Mouse (Mus musculus): ENCODE results near the gene Mylk2. TPM values are rescaled to one million over a fixed set of nuclear protein-coding genes. Genes with fewer than 3 reads are reported as not detected.

The Mylk2 gene
- polyA plus RNA-seq, 1 experiment from 2014 or later: 0.12 TPM

DNA sequence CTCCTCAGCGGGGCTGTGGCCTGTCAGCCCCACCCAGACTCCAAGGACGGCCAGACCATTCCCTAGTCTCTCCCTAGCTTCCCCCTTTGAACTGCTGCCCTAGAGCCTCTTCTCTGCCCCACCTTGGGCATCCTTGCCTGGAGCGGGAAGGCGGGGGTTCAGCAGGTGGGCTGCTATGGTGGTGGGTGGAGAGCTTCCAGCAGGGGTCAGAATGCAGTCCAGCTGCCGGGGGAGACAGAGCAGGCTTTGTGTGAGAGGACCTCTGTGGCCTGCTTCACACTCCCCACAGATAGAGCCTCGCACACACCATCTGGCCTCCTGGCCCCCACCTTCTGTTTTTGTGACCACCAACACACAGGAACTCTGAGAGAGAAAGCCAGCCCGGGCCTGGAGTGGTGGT is 11.2 kb downstream of the Mylk2 start:
- H3K4me1 ChIP-seq: peaks cover 54% of the 10 kb centered on the region
- no peak for DNase-seq (ENCODE audit: extremely low spot score, low spot score)
- no peaks in the 10 kb centered on the region for H3K9me3 ChIP-seq
- WGBS: 29% methylated on average over 6 of the region's 7 CpGs
- H3K36me3 ChIP-seq (replicated peaks): no peaks in the 10 kb centered on the region
- H3K4me3 ChIP-seq: no peak overlapping the region
- peaks cover 7% of the 10 kb centered on the region; the same call in 1 of the 2 replicates for H3K27me3 ChIP-seq (ENCODE audit: poor library complexity, severe bottlenecking)
- peak overlapping the region; percentile 71 for H3K27ac ChIP-seq

DNA sequence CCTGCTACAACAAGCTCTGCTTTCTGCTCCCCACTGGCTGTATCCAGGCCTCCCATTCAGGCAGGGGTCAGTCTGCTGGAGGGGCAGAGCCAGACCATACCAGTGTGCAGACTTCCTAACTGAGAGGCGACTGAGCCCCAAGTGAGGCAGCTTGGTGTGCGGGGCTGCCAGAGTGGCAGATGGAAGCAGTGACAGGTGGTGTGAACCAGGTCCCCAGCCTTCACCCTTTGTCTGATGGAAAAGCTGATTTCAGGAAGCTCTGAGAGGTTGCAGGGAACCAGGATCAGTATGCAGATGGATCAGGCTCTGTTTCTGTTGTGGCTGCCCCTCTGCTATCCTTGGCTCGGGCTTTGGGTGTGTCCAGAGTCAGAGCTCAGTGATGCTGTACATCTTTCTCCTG is 12.5 kb downstream of the Mylk2 start:
- 73% methylated on average over 3 of the region's 3 CpGs for WGBS
- H3K36me3 ChIP-seq (replicated peaks): no peaks in the 10 kb centered on the region
- H3K27ac ChIP-seq: peak overlapping the region; percentile 79
- H3K9me3 ChIP-seq: no peaks in the 10 kb centered on the region
- no peak for DNase-seq (ENCODE audit: extremely low spot score, low spot score)
- peaks cover 4% of the 10 kb centered on the region; the same call in 1 of the 2 replicates for H3K27me3 ChIP-seq (ENCODE audit: poor library complexity, severe bottlenecking)
- H3K4me3 ChIP-seq: no peak overlapping the region
- peaks cover 63% of the 10 kb centered on the region for H3K4me1 ChIP-seq

DNA sequence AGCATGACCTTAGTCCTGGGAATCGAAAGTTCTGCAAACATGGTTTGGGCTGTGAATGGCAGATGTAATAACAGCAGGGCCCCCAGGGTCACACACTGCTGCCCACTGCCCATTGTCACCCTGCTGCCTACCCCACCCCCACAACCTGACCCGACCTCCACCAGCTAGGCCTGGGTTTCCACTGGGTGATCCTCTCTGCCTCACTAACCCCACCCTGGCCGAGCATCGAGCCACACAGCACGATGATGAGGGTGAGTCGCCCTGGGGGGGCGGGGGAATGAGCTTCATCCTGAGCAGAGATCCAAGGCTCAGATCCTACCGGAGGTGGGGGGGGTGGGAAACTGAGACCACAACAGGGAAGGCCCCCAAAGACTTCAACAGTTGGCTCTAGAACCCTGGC is 13.0 kb downstream of the Mylk2 start:
- peaks cover 63% of the 10 kb centered on the region for H3K4me1 ChIP-seq
- no peak for DNase-seq (ENCODE audit: extremely low spot score, low spot score)
- no peak overlapping the region for H3K4me3 ChIP-seq
- peak overlapping the region; percentile 79 for H3K27ac ChIP-seq
- 0 out of 2 replicates have a peak, but pooled peaks cover under 1% of the 10 kb centered on the region for H3K27me3 ChIP-seq (ENCODE audit: poor library complexity, severe bottlenecking)
- 69% methylated on average over 8 of the region's 8 CpGs for WGBS
- no peaks in the 10 kb centered on the region for H3K9me3 ChIP-seq
- H3K36me3 ChIP-seq (replicated peaks): no peaks in the 10 kb centered on the region

DNA sequence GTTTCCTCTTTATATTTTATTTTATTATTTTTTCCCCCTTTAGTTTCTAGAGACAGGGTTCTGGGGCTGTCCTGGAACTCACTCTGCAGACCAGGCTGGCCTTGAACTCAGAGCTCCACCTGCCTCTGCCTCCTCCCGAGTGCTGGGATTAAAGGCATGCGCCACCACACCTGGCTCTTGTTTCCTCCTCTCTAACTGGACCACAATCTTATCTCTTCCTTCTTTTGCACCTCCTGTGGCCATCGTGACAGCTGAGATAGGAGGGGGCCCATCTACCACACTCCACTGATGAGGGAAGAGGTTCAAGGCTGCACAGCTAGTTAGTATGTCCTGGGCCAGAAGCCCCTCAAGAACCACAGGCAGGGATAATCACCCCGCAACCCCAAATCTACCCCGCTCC is 13.4 kb downstream of the Mylk2 start:
- H3K27ac ChIP-seq: peak overlapping the region; percentile 79
- H3K27me3 ChIP-seq (ENCODE audit: poor library complexity, severe bottlenecking): no peaks in the 10 kb centered on the region
- H3K4me1 ChIP-seq: peaks cover 63% of the 10 kb centered on the region
- H3K4me3 ChIP-seq: no peak overlapping the region
- no peaks in the 10 kb centered on the region for H3K36me3 ChIP-seq (replicated peaks)
- no peaks in the 10 kb centered on the region for H3K9me3 ChIP-seq
- 88% methylated on average over 5 of the region's 5 CpGs for WGBS
- no peak for DNase-seq (ENCODE audit: extremely low spot score, low spot score)

DNA sequence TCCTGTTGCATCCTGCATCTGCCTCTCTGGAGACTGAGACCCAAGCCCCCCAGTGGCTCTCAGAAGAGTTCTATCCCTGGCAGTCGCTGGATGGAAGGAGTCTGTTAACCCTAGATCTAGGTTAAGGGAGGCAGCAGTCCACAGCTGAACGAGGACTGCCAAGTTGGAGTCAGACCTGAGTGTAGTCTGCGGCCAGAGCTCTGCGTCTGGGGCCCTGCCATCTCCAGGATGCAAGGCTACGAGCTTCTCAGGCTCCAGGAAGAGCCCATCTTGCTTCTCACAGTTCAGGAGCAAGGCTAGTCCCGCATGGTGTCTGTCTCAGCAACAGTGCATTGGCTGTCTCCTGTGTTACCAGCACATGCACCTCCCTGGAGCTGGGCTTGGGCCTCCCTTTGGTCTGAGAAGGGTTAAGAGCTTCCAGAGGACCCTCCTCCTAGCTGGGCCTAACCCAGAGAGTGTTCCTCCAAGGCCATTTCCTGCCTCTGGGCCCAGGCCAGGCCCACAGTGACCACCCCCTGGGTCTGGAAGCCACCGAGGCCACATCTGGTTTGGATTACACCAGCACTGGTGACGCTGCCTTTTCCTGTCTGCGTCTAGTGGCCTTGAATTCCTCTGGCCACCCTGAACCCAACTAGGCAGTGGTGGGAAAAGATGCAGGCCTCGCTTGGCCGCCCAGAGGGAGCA is 14.2 kb downstream of the Mylk2 start:
- H3K36me3 ChIP-seq (replicated peaks): no peaks in the 10 kb centered on the region
- peaks cover 70% of the 10 kb centered on the region for H3K4me1 ChIP-seq
- H3K27ac ChIP-seq: peak overlapping the region; percentile 79
- peak; percentile 40 for DNase-seq (ENCODE audit: extremely low spot score, low spot score)
- 62% methylated on average over 11 of the region's 11 CpGs for WGBS
- H3K9me3 ChIP-seq: no peaks in the 10 kb centered on the region
- no peak overlapping the region for H3K4me3 ChIP-seq
- H3K27me3 ChIP-seq (ENCODE audit: poor library complexity, severe bottlenecking): no peaks in the 10 kb centered on the region

DNA sequence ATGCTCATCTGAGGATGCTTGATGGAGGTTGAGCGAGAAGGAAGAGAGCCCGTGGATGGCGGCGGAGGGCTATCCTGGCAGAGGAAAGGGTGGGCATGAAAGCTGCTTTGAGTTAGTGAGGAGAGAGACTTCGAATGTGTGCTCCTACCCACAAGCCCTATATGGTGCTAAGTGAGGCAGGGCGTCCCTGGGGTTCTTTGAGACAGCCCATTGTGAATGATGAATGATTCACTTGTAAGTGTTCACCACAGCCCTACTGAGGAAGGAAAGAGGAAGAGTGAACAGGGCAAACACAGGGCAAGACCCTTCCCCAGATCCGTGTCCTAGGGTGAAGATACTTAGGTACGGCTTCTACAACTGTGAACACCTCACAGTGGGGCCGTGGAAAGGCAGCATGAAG is 15.7 kb downstream of the Mylk2 start:
- H3K27ac ChIP-seq: peak overlapping the region; percentile 79
- H3K9me3 ChIP-seq: no peaks in the 10 kb centered on the region
- WGBS: 72% methylated on average over 9 of the region's 9 CpGs
- H3K36me3 ChIP-seq (replicated peaks): no peaks in the 10 kb centered on the region
- H3K4me1 ChIP-seq: peaks cover 77% of the 10 kb centered on the region
- peaks cover 7% of the 10 kb centered on the region; the same call in 1 of the 2 replicates for H3K27me3 ChIP-seq (ENCODE audit: poor library complexity, severe bottlenecking)
- no peak for DNase-seq (ENCODE audit: extremely low spot score, low spot score)
- no peak overlapping the region for H3K4me3 ChIP-seq

DNA sequence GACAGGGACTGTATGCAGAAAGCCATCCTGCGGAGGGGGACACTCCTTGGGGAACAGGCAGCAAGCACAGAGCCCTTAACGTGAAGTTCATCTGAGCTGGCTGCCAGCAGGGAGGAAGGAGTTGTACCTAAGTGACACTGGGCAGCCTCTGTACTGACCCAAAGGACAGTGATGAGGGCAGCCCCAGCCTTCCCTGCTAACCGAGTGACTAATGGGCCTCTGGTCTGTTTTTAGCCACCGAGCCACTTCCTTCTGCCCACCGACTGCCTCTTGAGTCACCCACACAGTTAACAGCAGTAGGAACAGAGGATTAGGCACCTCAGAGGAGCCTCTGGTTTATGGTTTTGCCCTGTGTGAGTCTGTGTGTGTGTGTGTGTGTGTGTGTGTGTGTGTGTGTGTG is 16.2 kb downstream of the Mylk2 start:
- Histone ChIP-seq H3K4me1 (peaks cover 73% of the 10 kb centered on the region), H3K4me3 (no peak overlapping the region), H3K9me3 (no peaks in the 10 kb centered on the region), H3K36me3 (replicated peaks) (no peaks in the 10 kb centered on the region), H3K27ac (peak overlapping the region; percentile 79; the same call in 1 of the 2 replicates), H3K27me3 (ENCODE audit: poor library complexity, severe bottlenecking) (peaks cover 10% of the 10 kb centered on the region; the same call in 1 of the 2 replicates)
- no peak for DNase-seq (ENCODE audit: extremely low spot score, low spot score)
- WGBS: 66% methylated on average over 5 of the region's 5 CpGs

DNA sequence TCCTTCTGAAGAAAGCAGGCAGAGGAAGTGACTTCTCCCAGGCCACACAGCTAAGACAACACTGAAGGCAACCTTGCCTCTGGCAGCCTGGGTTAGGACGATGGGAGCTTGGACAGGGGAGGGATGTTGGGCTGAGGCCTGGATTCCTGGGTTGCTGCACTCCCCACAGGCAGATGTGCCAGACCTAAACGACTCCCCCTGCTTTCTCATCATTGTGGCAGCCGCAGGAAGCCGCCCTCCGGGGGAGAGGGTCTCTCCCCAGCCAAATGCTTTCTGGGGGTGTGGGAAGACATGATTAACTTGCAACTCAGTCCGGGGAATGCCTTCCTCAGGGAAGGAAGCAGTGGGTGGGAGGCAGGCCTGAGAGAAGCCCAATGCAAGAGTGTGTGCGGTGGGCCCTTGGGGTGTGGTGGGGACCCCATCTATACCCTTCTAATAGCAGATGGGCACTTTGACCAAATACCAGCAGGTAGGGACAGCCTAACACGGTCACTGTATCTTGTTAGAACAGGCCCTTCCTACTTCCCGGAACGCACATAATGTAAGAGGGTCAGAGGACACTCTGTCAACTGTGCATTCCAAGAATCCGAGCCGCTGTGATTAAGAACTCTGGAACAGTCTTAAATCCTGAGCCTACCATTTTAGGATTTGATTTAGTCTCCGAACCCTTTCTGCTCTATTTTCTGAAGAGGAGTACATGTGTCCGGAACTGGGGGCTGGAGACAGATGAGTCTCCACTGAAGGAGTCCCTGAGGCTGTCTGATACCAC is 17.3 kb downstream of the Mylk2 start:
- Histone ChIP-seq H3K27ac (peak overlapping the region; percentile 40; the same call in 1 of the 2 replicates), H3K4me3 (no peak overlapping the region), H3K9me3 (no peaks in the 10 kb centered on the region), H3K4me1 (peaks cover 69% of the 10 kb centered on the region), H3K27me3 (ENCODE audit: poor library complexity, severe bottlenecking) (peaks cover 20% of the 10 kb centered on the region), H3K36me3 (replicated peaks) (no peaks in the 10 kb centered on the region)
- WGBS: 53% methylated on average over 14 of the region's 14 CpGs
- DNase-seq (ENCODE audit: extremely low spot score, low spot score): no peak

DNA sequence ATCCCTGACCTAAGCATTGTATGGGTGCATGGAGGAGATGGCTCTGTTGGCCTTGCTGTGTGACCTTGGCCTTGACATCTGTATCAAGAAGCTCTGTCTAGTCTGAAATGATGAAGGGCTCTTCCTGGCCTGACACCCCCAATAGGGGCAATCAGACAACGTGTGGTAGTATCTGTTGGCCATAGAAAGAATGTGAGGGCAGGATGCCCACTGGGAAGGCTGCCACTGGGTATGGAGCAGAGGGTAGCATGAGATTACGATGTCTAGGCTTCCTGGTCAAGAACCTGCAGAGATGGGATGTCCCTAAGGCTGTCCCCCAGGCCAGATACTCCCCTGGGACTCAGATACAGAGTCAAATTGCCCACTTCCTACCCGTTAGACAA is 17.8 kb downstream of the Mylk2 start:
- no peaks in the 10 kb centered on the region for H3K36me3 ChIP-seq (replicated peaks)
- H3K27me3 ChIP-seq (ENCODE audit: poor library complexity, severe bottlenecking): peaks cover 24% of the 10 kb centered on the region
- H3K9me3 ChIP-seq: no peaks in the 10 kb centered on the region
- H3K4me3 ChIP-seq: no peak overlapping the region
- no peak for DNase-seq (ENCODE audit: extremely low spot score, low spot score)
- peak overlapping the region; percentile 40; the same call in 1 of the 2 replicates for H3K27ac ChIP-seq
- H3K4me1 ChIP-seq: peaks cover 66% of the 10 kb centered on the region
- WGBS: 68% methylated on average over 3 of the region's 3 CpGs

DNA sequence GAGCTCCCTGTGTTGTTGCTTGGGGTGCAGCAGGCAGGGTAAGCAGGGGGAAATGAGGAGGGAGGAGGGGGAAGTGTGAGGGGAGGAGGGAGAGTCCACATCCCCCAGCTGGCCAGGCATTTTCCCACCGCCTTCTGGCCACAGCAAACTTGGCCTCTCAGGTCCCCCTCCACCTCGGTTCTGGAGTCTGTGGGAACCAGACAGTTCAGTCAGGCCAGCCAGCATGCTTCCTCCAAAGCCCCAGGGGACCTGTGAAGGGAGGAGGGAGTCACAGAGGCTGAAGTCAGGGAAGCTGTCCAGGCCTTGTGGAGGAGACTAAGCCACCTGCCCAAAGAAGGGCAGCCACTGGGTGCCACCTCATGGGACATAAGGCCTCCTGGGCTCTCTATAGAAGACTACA is 19.1 kb downstream of the Mylk2 start:
- WGBS: 36% methylated on average over 2 of the region's 2 CpGs
- no peaks in the 10 kb centered on the region for H3K36me3 ChIP-seq (replicated peaks)
- peaks cover 27% of the 10 kb centered on the region for H3K27me3 ChIP-seq (ENCODE audit: poor library complexity, severe bottlenecking)
- peak overlapping the region; percentile 51 for H3K27ac ChIP-seq
- H3K9me3 ChIP-seq: no peaks in the 10 kb centered on the region
- no peak overlapping the region for H3K4me3 ChIP-seq
- H3K4me1 ChIP-seq: peaks cover 53% of the 10 kb centered on the region
- no peak for DNase-seq (ENCODE audit: extremely low spot score, low spot score)

DNA sequence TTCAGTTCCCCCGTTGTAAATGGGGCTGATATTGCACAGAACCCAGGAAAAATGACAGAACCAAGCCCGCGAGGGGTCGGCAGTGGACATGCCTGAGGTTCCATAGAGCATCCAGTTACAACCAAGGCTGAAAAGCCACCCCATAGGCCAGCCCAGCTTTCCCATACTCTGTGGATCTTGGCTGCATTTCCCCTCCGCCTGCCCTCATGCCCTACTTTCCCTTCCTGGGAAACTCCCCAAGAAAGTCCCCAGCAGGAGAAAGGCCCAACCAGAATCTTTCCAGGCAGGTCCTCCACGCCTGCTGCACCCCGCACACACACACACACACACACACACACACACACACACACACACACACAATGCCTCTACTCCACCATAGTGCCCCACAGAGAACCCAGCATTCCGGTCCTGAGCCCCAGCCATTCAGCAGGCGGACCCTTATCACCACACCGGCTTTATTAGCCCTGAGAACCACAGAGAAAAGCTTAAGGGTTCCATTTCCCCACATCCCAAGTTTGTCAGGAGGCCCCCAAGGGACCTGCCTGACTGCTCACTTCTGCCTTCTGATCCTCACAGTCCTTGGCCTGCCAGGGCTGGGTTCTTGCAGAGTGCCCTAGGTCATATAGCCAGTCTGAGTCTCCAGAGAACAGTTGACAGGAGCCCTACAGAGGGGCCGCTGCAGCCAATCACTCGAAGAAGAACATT is 20.5 kb downstream of the Mylk2 start:
- DNase-seq (ENCODE audit: extremely low spot score, low spot score): no peak
- H3K9me3 ChIP-seq: no peaks in the 10 kb centered on the region
- H3K4me3 ChIP-seq: no peak overlapping the region
- H3K27ac ChIP-seq: no peak overlapping the region
- peaks cover 43% of the 10 kb centered on the region for H3K4me1 ChIP-seq
- H3K27me3 ChIP-seq (ENCODE audit: poor library complexity, severe bottlenecking): peaks cover 41% of the 10 kb centered on the region
- no peaks in the 10 kb centered on the region for H3K36me3 ChIP-seq (replicated peaks)
- WGBS: 84% methylated on average over 12 of the region's 12 CpGs

DNA sequence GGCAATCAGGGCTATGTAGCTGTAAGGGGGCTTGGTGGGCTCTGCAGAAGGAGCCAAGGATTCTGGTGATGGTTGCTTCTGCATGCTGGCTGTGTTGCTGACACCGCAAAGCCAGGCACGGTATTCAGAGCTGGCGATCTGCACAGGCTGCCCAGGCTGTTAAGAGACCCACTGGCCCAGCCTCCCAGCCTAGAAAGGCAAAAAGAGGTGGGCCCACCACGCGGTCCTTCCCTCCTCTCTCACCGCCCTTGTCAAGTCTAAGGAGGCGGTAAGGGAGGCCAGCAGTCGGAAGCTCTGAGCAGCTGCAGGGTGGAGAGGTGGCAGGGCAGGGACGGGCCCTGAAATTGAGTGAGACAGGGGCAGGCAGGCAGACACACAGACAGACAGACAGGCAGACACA is 21.9 kb downstream of the Mylk2 start, which contains the start of gene Foxs1:
Gene Foxs1, minus strand, starts transcription at position 161 of the 400 bp plus-strand sequence.
- Histone ChIP-seq H3K36me3 (replicated peaks) (no peaks in the 10 kb centered on the region), H3K4me1 (peaks cover 32% of the 10 kb centered on the region), H3K9me3 (no peaks in the 10 kb centered on the region), H3K27ac (no peak within 1 kb of the TSS; the same call in 1 of the 2 replicates), H3K27me3 (ENCODE audit: poor library complexity, severe bottlenecking) (peaks cover 42% of the 10 kb centered on the region), H3K4me3 (no peak within 1 kb of the TSS)
- DNase-seq (ENCODE audit: extremely low spot score, low spot score): no peak
- WGBS: 50% methylated on average over 9 of the region's 9 CpGs

All from forebrain, embryonic 10.5 days (tissue).